Mouse (Mus musculus) effector memory CD4-positive, alpha-beta T cell, adult 5 months (primary cell): ENCODE measurements around the gene Pcp4. TPM values are rescaled to one million over a fixed set of nuclear protein-coding genes. Genes with fewer than 3 reads are reported as not detected.

Source experiments
- polyA plus RNA-seq: library from polyadenylated mRNA; unstranded; fragments of 100-300 nt; shearing (Covaris generic); gene quantifications from one replicate; pipeline ENCODE4 v1.2.1, GENCODE M21; 2017

Gene Pcp4
- polyA plus RNA-seq = not detected

GRCm38 (mm10) chr16:96467445-96467844 lies at the start of gene Pcp4:
Gene Pcp4 (plus strand): TSS chr16:96467606.

GRCm38 (mm10) chr16:96443468-96443867 lies 23.9 kb upstream of the Pcp4 start, which contains the start of gene Itgb2l:
Gene Itgb2l (minus strand): TSS chr16:96443619.

Other genes with a start within 250 kb of the Pcp4 start
- 3.1 TPM for gene B3galt5, start 231.8 kb upstream of the Pcp4 start, polyA plus RNA-seq
- gene Itgb2l, start 24.0 kb upstream of the Pcp4 start, polyA plus RNA-seq = not detected